Mouse (Mus musculus) gastrocnemius, adult 8-10 months (tissue): ENCODE data around the gene Rassf5. TPM values are rescaled to one million over a fixed set of nuclear protein-coding genes. Genes with fewer than 3 reads are reported as not detected.

Experiments
- DNase-seq, 2 experiments: peaks; one replicate each; pipeline ENCODE4 v3.0.0; 2022; ENCODE audit warnings: low spot score in 2 of 2
- total RNA-seq, 4 experiments: library from RNA; stranded (reverse); gene quantifications; 2 replicates each; pipeline ENCODE4 v1.2.4; 2022

Rassf5 gene
- total RNA-seq, 4 experiments from 2014 or later: 0.35 to 1.1 (median 0.39) TPM; not detected in 1

DNA sequence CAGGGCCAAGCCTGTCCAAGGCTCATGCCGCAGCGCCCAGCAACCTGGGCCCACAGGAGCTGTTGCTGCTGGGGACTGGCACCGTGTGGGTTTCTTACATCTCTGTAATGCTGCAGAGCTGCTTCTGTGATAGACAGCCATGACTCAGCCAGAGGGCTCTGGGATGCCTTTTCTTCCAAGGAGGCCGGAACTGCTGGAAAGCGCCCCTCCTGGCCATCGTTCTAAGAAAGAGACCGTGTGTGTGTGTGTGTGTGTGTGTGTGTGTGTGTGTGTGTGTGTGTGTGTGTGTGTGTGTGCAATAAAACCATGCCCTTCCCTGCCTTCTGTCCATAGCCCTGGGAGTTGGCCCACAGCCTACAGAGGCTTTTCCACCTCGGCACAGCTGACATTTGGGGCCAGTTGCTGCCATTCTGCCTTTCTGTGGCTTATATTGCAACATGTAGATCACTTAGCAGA, 35.1 kb downstream of the Rassf5 start:
- DNase-seq: no peak

DNA sequence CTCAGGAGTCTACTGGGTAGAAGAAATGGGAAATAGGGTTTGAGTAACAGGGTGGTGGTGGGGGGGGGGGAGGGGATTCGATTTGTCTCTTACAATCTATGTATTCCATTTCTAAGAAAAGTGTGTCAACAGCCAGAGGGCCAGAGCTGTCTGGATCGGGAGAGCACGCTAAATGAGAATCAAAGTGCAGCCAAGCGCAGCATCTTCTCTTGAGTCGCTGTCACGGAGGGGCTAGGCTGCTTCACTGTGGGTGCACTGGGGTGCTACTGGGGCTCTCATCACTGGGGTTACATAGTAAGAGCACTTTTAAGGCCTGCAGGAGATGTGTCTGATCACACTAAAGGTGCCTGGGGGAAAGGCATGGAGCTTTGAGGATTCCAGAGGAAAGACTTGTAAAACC, 36.3 kb downstream of the Rassf5 start:
- no peak for DNase-seq

DNA sequence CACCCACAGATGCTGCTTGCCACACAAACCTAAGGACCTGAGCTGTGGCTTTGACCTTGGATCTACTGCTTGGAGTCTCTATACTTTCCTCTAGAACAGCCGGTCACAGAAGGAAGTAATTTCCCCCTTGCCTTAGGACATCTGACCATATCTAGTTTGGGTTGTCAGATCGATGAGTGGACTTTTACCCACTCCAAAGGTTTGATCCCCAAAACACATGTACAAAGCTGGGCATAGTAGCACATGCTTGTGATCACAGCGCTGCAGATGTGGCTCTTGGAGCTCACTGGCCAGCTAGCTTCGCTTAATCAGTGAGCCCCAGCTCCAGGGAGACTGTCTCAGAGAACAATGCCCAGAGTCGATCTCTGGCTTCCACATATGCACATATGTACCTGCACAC, 37.0 kb downstream of the Rassf5 start:
- DNase-seq: no peak

DNA sequence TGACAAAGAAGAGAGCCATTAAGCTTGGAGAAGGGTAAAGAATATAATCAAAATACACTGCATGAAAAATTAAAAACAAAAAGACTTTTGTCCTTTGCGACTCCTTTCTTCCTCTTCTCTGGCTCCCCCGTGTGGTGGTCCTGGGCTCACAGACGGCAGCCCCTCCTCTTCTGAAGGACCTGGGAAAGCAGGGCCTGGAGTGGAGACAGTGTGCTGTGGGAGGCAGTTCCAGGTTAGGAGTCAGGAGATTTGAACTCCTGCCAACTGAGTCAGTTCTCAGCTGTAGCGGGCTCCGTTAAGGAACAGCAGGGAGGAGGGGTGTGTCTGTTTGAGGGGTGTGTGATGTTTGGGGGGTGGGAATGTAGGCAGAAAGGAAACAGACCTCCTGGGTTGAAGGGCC, 37.5 kb downstream of the Rassf5 start:
- no peak for DNase-seq

DNA sequence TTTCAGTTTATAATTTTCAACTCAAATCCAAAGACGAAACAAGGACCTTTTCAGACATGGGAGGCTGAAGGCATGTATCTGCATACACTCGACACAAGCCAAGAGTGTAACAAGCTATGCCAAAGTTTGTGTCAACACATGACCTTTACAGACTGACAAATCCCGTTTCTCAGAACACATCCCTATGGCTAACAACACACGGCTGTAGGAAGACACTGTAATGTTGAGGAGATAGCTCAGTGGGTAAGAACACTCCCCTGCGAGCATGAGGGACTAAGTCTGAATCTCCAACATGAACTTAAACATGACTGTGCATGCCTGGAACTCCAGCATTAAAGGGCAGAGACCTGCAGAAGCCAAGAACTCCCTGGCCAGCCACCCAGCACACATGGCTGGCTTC, 38.7 kb downstream of the Rassf5 start:
- DNase-seq: no peak

DNA sequence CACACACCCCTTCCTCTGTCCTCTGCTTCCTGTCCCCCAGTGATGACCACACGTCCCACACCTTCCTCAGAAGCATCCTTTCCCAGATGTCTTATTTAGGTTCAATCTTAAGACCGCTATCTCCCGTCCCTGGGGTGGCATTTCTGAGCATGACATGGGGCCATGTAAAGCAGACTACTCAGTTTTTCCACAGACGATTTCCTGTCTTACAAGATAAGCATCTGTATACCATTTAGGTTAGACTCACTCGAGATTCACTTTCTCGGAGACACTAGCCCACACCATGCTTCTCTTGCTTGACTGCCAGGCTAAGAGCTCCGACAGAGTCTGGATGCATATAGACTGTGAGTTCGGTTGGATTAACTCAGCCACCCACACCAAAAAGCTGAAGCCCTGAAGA, 40.6 kb downstream of the Rassf5 start:
- no peak for DNase-seq

DNA sequence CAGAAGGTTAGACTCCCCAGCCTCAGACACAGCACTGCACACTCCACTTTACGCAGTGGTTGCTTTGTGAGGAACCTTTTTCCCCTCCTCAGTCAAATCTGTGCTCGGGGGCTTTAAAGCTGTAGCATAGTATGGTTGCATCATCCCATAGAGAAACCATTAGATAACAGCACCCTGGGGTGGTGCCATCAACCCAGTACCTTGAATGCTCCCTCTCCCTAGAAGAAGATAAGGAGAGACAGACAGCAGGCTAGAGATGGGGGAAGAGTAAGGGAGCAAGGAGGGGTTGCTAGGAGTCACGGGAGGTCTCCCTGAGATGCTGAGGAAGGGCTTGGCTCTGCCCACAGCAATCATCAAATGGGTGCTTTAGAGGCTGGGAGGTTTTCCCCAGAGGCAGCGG, 43.7 kb downstream of the Rassf5 start:
- DNase-seq: no peak

DNA sequence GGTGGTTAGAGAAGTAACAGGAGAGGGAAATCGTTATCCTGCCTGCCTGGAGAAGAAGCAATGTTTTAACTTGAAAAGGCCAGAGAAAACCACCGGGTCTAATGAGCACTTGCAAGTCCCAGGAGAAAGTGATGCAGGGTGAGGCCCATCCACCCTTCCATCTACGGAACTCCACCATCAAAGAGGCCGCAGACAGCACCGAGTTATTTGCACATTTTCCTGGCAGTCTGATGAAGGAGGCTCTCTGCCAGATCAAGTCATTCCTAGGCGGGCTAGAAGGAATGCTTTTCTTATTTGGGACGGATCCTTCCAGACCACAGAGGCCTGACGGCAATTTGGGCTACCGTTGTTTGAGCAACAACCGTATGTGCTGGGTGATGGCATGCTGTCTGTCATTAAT, 44.5 kb downstream of the Rassf5 start:
- no peak for DNase-seq

DNA sequence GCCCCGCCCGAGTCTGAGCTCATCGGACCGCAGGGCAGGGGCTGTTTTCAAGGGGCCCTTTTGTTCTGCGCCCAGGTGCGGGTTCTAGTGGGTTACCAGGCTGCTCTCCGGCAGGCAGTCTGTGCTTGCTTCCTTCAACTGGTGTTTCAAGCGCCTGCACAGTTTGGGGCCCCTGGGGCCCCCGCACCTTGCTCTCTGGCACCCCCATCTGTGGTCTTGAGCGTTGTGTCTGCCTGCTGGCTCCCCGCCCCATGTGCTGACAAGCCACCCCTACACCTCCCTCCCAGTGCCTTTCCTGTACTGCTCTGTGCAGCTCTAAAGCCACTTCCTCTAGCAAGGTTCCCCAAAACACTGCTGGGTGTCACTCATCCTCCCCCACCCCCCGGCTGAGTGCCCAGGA, 45.1 kb downstream of the Rassf5 start:
- DNase-seq: peak in 1 of 2 experiments; percentile 15

DNA sequence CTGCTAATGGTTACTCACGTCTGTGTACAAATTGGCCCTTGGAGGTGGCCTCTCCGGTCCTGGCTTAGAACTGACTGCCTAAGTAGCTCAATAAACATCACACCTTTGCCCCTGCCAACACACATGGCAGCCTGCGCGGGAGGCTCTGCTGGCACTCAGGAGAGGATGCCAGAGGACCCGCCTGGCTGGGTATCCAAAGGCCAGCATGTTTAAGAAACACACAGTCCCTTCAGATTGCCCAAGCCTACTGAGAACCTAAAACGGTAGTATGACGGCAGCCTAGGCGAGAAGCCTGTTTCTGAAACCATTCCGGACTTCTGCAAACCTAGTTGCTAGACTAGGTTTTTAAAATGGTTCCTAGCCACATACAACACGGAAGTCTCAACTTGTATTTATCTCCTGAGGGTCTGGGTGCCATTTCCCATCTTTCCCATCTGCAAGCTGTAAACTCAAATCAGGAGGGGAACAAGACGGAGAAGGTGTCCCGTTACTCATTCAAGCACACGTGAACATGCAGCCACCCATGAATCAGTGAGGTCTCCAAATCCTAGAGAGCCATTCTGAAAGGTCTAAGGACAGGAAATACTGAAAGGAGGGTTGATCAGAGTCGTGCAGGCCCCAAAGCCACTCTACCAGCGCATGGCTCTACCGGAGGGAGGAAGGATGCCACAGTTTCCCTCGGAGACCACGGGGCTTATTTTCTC, 45.8 kb downstream of the Rassf5 start:
- no peak for DNase-seq

DNA sequence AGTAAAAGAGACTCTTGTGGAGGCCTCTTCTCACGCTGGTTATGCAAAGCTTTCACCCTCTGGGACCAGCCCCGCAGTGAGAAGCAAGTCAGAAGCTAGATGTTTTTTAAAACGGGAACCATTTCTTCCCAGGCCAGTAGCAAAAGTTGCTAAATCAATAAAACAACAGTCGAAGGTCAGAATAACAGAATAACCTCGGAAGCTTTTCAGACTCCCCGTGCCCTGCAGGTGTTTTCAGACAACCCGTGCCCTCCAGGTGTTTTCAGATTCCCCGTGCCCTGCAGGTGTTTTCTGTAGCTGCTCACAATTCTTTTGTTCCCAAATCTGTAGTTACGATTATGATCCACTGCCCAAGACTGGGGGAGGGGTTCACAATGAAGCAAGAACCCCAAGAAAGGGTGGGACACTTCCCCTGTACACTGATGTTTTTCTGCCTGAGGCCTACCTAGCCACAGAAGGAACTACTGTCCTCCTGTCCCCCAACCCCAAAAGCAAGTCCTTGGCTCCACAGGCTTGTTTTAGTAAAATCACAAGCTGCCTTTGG, 46.6 kb downstream of the Rassf5 start:
- no peak for DNase-seq

DNA sequence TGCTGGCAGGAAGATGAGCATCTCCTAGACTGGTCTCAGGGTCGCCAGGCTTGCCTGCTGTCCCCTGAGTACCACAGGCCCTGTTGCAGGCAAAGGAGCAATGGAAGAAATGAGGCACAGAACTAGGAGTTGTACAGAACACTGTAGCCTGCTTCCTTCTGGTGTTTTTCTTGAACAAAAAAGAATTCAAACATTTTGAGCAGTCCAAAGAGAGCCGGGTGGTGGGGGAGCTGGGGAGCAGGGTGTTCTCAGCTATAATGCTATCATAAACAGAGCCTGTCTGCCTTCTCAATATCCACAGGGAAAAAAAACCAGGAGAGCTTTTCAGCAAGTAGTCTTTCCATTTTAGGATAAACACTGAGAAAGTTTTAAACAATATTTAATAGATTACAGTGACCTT, 49.0 kb downstream of the Rassf5 start:
- DNase-seq: no peak

DNA sequence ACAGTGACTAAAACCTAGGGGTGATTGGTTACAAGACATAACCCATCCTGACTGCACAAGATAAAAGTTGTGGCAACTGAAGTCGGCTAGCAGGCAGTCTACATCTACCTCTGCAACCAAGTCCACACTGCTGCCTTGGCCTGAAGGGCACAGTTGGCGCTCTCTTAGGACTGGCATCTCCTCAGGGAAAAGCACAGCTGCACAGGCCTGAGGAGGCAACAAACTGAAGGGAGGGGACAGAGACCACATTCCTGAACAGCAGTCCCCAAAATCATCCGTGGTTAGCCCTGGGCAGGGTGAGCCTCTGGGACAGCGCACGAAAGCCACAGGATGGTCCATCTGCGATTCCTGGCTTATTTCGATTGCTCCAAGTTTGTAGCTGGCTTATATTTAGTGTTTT, 49.4 kb downstream of the Rassf5 start:
- DNase-seq: no peak

DNA sequence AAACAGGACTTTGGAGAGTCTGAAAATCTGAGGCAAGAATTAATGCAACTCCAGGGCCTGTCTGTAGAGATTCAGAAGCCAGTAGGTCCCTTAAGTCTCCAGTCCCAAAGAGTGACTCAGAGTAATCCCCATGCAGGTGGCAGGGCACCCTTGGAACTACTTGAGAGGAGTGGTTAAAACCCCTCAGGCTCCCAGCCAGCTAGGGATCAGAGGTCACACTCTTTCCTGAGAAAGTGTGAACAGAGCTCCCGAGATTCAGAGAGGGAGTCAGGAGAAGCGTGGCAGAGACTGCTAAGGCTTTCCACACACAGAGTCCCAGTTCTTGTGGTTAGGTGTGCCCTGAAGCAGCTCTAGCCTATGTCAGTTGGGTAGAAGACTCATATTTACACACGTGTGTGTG, 51.3 kb downstream of the Rassf5 start:
- no peak for DNase-seq

DNA sequence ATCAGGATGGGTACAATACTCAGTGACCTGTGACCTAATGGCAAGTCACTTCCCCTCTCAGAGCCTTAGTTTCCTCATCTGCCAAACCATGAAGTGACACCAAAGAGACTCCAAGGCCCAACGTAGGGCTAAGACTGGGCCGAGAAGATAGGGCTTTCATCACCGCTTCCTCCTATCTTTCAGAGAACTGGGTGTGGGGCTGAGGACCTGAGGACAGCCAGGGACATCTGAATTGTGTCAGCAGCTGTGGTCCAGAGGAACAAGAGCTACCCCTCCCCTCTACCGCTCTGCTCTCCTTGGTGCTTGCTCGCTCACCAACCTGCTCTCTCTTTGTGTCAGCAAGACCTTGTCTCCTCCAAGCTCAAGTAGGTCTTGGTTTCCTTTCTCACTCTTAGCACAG, 56.4 kb downstream of the Rassf5 start:
- DNase-seq: no peak

DNA sequence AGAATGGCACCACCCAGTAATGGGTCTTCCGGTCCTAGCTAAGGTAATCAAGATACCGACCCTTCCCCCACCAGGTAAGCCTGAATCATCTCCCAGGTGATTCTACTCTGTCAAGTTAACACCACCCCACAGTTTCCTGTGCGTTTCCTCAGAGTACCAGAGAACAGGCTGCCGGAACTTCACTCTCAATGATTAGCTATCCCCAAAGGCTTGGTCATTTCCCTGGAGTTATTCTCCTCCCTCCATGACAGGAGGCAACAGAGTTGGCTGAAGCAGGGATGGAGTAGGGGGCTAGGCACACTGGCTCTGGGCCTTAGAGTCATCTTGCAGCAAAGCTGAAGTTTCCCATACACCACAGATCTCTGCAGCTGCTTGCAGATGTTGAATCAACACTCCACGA, 57.2 kb downstream of the Rassf5 start:
- no peak for DNase-seq

DNA sequence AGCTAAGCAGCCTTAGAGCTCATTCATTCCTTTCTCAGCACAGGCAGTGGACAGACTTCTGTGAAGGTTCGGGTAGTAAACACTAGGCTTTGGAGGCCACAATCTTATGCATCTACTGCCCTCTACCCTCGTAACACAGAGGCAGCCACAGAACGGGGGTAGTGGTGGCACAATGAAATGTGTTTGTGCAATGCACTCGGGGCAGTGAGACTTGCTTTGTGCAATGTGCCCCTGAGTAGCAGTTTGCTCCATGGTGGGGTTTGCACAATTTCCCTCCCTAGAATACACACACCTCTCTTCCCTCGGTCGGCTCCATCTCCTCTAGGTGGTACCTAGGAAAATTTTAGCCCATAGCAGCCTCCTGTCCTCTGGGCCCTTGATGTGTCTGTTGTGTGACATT, 58.1 kb downstream of the Rassf5 start:
- DNase-seq: no peak

DNA sequence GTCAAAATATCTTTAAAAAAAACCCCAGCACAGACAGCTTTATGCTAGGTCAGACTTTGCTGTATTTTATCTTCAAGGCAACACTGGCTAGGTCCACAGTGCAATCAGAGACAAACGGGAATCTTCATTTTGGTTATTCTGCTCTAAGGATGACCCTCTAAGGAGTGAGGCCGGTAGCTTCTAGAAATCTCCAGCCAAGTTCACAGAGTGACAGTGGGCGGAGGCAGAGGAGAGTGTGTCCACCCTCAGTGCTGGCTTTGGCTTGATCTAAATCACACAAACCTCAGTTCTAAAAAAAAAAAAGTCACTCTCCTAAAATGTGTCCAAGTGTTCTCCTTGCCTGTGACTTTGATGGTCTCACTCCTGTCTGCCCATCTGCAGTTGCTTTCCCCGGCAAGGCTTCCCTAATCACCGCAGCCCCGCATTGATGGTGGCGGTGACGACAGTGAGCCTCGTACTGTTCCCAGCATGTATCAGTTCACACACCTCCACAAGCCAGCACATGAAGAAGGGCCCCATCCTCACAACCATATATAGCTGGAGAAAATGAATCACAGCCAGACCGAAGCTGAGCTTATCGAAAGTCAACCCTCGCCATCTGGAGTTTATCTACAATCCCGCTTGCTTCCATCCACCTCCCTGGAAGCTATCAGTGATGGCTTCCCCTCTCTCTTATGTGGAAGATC, 59.1 kb downstream of the Rassf5 start:
- no peak for DNase-seq

DNA sequence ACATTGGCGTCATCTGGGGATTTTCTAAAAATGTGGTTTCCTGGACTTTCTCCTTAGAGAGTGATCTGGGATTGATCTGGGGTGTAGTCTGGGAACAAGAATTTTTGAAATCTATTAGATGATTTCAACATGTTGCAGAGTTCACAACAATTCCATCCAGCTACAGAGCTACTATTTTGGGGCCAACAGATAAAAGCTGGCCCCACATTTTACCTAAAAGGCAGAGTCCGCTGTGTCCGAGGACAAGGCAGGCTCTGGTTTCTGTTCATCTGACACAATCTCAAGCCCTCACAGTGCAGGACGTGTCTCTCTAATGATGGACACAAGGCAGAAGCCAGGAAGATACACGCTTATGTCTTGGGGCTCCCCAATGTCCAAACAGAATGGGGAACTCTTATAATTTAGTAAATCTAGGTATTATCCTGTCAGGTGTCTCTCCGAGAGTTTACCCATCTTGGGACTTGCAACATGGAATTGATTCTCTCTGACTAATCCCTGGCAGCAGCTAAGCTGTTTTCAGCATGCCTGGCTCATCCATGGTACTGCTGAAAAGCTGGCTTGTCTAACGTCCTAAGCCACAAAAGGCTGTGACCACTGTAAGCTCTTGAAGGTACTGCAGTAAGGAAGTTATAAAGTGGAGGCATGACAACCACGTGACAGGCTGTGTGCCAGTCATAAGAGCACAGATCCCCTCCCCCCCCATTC, 60.0 kb downstream of the Rassf5 start:
- DNase-seq: no peak

DNA sequence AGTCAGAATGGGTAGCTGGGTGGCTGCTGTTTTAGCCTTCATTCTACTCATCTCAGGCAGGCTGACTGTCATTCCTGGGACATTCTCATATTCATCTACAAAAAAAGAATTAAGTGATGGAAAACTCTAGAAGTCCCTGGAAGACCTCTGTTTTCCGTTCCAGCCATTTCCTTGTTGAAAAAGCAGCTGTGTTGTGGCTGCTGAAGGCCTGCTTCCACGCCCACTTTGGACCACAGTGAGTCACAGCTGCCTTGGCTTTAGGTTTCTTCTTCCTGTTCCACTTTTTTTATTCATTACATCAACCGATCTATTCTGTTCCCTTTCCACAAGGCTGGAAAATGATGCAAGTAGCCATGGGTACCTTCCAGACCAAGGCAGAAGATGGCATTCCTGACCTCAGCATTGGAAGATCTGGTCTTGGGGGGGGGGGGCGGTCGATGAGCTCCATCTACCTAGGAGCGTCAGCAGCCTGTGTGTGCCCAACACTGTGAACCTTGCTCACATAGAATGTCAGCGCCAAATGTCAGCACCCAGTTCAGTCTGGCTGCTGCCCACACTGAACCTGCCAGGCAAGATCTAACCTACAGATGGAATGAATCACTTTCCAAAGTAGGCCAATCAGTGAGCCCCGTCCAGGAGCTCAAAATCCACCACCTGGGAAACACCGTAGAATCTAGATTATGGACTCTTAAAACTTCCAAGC, 60.7 kb downstream of the Rassf5 start:
- peak; percentile 20 to 23 for DNase-seq

DNA sequence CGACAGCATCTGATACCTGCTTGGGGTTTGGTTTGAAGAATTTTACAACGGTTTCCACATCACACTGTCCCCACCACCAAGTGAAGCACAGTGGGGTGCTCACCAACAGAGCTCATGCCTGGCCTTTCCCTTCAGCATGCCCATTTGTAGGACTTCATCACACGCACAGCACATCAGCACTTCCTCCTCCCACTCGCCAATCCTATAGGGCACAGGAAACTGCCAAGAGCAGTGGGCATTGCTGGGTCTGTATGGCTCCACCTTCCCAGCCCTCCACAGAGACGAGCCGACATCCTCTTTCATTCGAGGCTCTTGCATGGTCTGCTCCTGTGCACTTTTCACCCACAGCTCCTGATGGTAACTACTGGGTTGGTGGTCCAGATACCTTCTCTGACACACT, 61.9 kb downstream of the Rassf5 start:
- no peak for DNase-seq
